Mouse (Mus musculus): Measurements from ENCODE around the gene Ube2k. TPM values are rescaled to one million over a fixed set of nuclear protein-coding genes. Genes with fewer than 3 reads are reported as not detected.

Gene Ube2k
- total and polyA plus RNA-seq, 3 experiments, result 51.4 to 293 (median 56.7) TPM

- no peak overlapping the region for H3K9ac ChIP-seq (ENCODE audit: insufficient read depth, low read depth)
- H3K79me2 ChIP-seq (replicated peaks; ENCODE audit: control insufficient read depth, extremely low read depth, insufficient read depth, poor library complexity, severe bottlenecking), result peaks cover 72% of the 10 kb centered on the region
- H3K4me1 ChIP-seq (ENCODE audit: control insufficient read depth in 1 of 2, insufficient read depth in 2 of 2), result 0 out of 4 replicates have a peak, but pooled peaks cover 0 to 4% of the 10 kb centered on the region in 2 experiments
- no peaks in the 10 kb centered on the region for H3K9me3 ChIP-seq (replicated peaks; ENCODE audit: low read length)
- in situ Hi-C loops (cut with MboI; ENCODE audit: low pct_ligation_motif_present, low pct_unique_long_range_greater_than_20kb, low sequenced_read_pairs), result no loop called here
- H3K4me3 ChIP-seq (replicated peaks in 1 of 3; ENCODE audit: low read depth in 2 of 3, low read length in 2 of 3, poor library complexity in 1 of 3), result no peak overlapping the region
- TF ChIP-seq HCFC1 (IDR thresholded peaks at IDR 0.05; ENCODE audit: low read depth, low read length) (no peak), SMC3 (IDR thresholded peaks at IDR 0.05; ENCODE audit: low read depth, low read length) (no peak), MAFK (IDR thresholded peaks at IDR 0.05; ENCODE audit: insufficient replicate concordance, low read length) (no peak), BHLHE40 (IDR thresholded peaks at IDR 0.05; ENCODE audit: low read depth, low read length) (no peak), CTCF (conservative IDR thresholded peaks at IDR 0.05 in 1 of 2, IDR thresholded peaks at IDR 0.05 in 1 of 2; ENCODE audit: low read depth in 2 of 2, low read length in 2 of 2) (no peak), TCF12 (IDR thresholded peaks at IDR 0.05; ENCODE audit: low read depth, low read length) (no peak), EP300 (IDR thresholded peaks at IDR 0.05; ENCODE audit: low read length) (no peak), ZC3H11A (IDR thresholded peaks at IDR 0.05; ENCODE audit: low read depth, low read length) (no peak), MAZ (IDR thresholded peaks at IDR 0.05; ENCODE audit: low read depth, low read length) (no peak), CHD1 (IDR thresholded peaks at IDR 0.05; ENCODE audit: low read depth, low read length) (no peak), MYC (IDR thresholded peaks at IDR 0.05; ENCODE audit: low read depth, low read length) (no peak)
- dilution Hi-C loops (cut with MboI; ENCODE audit: extremely low pct_ligation_motif_present, extremely low pct_unique_long_range_greater_than_20kb, low sequenced_read_pairs), result no loop called here
- DNase-seq (ENCODE audit: extremely low read depth), result no peak
- no peak overlapping the region for H3K27ac ChIP-seq (ENCODE audit: insufficient read depth, low read depth)
- H3K36me3 ChIP-seq (replicated peaks in 1 of 2; ENCODE audit: control insufficient read depth in 1 of 2, insufficient read depth in 1 of 2, low read length in 1 of 2), result peaks cover 5 to 62% of the 10 kb centered on the region in 2 experiments
- H3K27me3 ChIP-seq (replicated peaks), result no peaks in the 10 kb centered on the region
- no peak overlapping the region for H3K4me2 ChIP-seq (ENCODE audit: insufficient read depth, low read depth, poor library complexity, severe bottlenecking)
Measured at GRCm38 (mm10) chr5:65549677-65550076, 12.6 kb downstream of the Ube2k start.

- Histone ChIP-seq H3K4me2 (ENCODE audit: insufficient read depth, low read depth, poor library complexity, severe bottlenecking) (no peak overlapping the region), H3K27me3 (replicated peaks) (no peaks in the 10 kb centered on the region), H3K79me2 (replicated peaks; ENCODE audit: control insufficient read depth, extremely low read depth, insufficient read depth, poor library complexity, severe bottlenecking) (peaks cover 75% of the 10 kb centered on the region), H3K9me3 (replicated peaks; ENCODE audit: low read length) (no peaks in the 10 kb centered on the region), H3K36me3 (replicated peaks in 1 of 2; ENCODE audit: control insufficient read depth in 1 of 2, insufficient read depth in 1 of 2, low read length in 1 of 2) (peaks cover 8 to 54% of the 10 kb centered on the region in 2 experiments), H3K9ac (ENCODE audit: insufficient read depth, low read depth) (no peak overlapping the region), H3K4me1 (ENCODE audit: control insufficient read depth in 1 of 2, insufficient read depth in 2 of 2) (peaks cover 0 to 13% of the 10 kb centered on the region in 2 experiments; a peak in 1 of 4 replicates), H3K27ac (ENCODE audit: insufficient read depth, low read depth) (no peak overlapping the region), H3K4me3 (replicated peaks in 1 of 3; ENCODE audit: low read depth in 2 of 3, low read length in 2 of 3, poor library complexity in 1 of 3) (no peak overlapping the region)
- dilution Hi-C loops (cut with MboI; ENCODE audit: extremely low pct_ligation_motif_present, extremely low pct_unique_long_range_greater_than_20kb, low sequenced_read_pairs), result no loop called here
- no peak for TF ChIP-seq CHD2 (IDR thresholded peaks at IDR 0.05; ENCODE audit: low read length)
- TF ChIP-seq TCF12 (IDR thresholded peaks at IDR 0.05; ENCODE audit: low read depth, low read length), result no peak
- no peak for TF ChIP-seq TBP (conservative IDR thresholded peaks at IDR 0.05; ENCODE audit: low read depth, low read length)
- TF ChIP-seq JUN (IDR thresholded peaks at IDR 0.05; ENCODE audit: insufficient read depth, low read depth, low read length), result no peak
- no peak for TF ChIP-seq POLR2A (IDR thresholded peaks at IDR 0.05; ENCODE audit: low read depth, low read length)
- no peak for TF ChIP-seq ZC3H11A (IDR thresholded peaks at IDR 0.05; ENCODE audit: low read depth, low read length)
- TF ChIP-seq E2F4 (IDR thresholded peaks at IDR 0.05; ENCODE audit: insufficient replicate concordance, low read depth, low read length), result no peak
- TF ChIP-seq ZMIZ1 (IDR thresholded peaks at IDR 0.05; ENCODE audit: low read depth, low read length), result no peak
- TF ChIP-seq BHLHE40 (IDR thresholded peaks at IDR 0.05; ENCODE audit: low read depth, low read length), result no peak
- in situ Hi-C loops (cut with MboI; ENCODE audit: low pct_ligation_motif_present, low pct_unique_long_range_greater_than_20kb, low sequenced_read_pairs), result no loop called here
- DNase-seq (ENCODE audit: extremely low read depth), result no peak
Measured at GRCm38 (mm10) chr5:65557109-65557508, 20.1 kb downstream of the Ube2k start.
